Mouse (Mus musculus): Measurements from ENCODE around the gene Dgcr2.

The Dgcr2 gene

DNA sequence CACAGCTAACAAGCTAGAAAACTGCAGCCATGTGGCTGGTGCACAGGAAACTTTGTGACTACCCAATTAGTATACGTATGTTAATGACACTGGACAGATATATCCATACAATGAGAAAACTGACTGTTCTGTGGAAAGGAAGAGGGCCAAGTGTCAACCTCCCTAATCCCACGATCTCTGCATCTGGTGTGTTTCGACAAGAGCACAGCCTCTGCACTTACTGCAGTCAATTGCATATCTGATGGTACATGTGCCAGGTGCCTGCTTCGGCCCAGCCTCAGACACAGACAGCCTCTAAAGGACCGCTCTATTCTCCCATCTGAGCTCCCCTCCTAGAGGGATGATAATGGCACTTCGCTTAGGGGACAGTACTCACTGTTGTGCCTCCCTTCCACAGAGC, 49.9 kb downstream of the Dgcr2 start:
- no peak for DNase-seq (ENCODE audit: low read depth)

DNA sequence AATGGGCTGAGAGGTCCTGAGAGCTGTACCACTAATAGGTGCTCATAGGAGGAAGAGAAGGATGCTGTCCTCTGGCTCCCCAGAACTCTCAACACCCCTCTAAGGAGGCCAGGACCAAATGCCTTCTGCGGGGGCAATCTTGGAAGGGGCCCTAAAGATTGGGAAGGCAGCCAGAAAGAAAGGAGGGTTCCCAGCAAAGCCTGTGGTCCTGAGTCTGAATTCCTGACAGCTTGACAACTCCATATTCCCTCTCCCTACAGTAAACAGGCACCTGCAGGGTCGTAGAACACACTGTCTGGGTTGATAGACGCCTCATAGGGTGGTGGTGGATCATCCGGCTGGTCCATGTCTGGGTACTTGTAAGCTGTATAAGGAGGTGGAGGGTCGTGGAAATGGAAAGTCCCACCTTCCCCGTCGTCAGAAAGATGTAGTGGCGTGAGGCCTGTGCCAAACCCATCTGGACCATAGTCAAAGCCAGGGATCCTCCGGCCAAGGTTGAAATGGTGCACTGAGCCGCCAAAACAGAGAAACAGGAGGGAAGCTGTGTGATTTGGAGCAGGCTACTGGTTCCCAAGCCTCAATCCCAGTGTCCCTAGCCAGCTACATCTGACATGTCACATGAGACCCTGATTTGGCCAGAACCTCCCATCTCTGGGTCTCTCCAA, 54.5 kb downstream of the Dgcr2 start:
- DNase-seq (ENCODE audit: low read depth) = no peak

DNA sequence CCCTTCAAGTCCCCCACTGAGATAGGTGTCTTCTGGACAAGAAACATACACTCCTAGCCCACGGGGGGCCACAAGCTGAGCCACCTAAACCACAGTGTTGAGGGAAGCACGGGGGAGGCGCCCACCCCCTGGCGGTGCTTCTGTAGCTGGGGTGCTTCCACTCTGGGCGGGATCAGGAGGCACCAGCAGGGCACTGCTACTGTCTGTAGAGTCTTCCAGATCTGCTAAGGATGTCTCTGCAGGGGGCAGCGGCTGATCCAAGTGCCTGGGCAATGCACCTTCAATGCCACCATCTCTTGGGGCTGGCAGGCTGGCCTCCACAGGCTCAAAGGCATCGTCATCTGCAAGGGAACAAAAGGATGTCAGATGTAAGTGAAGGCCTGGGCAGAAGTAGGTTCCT, 55.9 kb downstream of the Dgcr2 start:
- DNase-seq (ENCODE audit: low read depth) = no peak

DNA sequence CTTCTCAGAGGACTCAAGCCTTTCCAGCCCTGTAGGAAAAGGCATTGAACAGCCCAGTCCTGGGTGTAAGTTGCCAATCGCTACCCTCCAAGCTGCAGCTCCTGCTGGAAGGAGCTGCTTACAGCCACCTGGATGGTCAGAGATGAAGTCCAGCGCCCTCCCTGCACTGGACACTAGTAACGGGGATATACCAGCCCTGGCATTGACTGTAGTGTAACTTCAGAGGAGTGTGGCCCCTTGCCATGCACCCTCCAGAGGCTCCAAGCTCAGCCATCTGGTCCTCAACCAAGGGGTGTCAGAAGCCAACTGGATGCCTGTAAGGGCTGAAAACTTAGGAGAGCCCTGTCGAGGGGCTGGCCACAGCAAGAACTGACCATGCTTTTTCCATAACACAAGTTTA, 58.4 kb downstream of the Dgcr2 start:
- DNase-seq (ENCODE audit: low read depth) = no peak

DNA sequence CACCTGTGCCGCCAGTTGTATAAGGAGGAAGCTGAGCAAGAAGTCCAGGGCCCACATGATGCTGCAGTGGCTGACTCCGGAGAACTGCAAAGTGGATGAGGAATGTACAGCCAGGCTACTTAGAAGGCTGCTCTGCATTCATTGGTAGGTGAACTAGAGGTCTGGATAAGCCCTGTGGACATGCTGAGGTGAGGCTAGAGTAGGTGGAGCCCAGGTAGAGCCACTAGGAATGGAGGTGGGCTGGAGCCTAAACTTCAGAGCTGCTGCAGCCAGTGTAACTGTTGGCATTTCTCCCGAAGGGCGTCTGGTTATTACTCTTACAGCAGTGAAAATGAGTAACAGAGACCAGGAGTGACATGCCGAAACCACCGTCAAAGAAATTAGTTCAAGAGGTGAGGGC, 60.3 kb downstream of the Dgcr2 start, which contains the start of gene Car15:
Car15 (minus strand) TSS at position 314 of the 400 bp plus-strand sequence.
- DNase-seq (ENCODE audit: low read depth) = no peak

DNA sequence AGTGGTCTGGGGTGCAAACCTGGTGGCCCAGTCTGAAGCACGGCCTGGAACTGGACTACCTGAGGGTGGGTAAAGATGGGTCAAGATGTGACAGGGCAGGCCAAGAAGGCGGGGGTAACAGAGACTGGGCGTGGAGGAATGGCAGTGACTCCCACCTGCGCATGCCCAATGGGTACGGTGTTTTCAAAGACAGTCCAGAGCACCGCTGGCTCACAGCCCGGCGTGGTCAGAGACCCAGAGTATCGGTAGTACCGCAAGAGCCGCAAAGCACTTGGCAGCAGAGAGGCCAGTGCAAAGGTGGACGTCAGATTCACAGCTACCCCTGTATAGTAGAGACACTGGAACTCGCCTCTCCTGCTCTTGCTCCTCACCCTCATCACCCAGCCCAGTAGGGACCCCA, 62.9 kb downstream of the Dgcr2 start:
- DNase-seq (ENCODE audit: low read depth) = no peak

DNA sequence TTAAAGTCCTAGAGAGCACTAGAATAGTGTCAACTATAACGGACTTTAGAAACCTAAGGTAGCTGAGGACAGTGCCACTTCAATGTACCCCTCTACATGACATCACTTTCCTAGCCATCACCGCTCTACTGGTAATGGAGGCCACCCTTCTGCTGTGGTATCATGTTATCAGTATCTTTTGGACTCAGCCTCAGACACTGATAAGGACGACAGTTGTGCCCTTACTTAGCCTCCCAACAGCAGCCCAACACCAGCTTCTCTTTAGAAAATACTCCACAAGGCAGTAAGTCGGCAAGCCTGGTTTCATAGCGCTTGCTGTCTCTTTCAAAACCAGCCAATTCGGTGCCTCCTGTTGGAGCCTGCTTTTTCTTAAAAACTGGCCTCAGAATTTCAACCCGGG, 63.8 kb downstream of the Dgcr2 start:
- no peak for DNase-seq (ENCODE audit: low read depth)

DNA sequence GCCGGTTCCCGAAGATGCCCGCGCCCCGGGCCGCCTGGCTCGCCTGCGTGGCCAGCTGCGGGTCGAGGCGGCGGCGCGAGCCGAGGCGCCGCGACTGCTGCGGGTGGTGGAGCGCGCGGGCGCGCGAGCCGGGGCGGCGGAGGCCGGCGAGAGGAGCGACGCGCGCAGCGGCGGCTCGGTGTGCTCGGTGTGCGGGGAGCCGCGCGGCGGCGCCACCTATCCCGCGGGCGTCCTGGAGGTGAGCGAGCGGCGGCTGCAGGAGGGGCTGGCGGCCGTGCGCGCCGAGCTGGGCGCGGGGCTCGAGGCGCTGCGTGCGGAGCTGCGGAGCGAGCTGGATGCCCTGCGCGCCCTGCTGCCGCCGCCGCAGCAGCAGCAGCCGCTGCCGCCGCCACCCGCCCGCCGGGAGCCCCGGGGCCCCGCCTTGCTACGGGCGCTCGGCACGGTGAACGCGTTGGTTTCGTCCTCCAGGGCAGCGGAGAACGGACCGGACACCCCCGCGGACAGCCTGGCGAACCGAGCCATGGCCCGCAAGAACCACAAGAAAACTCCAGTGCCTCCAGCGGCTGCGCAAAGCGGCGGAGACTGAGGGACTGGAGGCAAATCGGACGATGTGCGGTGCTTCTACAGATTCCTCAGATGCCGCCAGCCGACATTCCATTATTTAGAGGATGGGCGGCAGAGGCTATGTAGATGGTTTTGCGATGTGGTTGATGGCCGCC, 64.5 kb downstream of the Dgcr2 start:
- no peak for DNase-seq (ENCODE audit: low read depth)

DNA sequence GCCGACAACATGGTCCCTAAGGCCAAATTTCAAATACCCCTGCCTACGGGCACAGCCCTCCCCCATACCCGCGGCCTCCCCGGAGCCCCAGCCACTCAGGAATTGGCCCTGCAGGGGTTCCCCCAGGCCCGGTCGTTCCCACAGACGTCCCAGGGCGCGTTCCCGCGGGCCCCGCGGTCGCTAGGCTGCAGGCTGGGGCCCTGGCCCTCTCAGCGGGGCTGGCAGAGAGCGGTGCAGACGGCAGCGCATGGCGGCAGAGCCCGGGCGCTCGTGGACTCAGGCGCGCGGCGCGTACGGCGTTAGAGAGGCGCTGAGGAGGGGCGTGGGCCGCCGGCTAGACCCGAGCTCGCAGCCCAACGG, 65.1 kb downstream of the Dgcr2 start:
- no peak for DNase-seq (ENCODE audit: low read depth)

DNA sequence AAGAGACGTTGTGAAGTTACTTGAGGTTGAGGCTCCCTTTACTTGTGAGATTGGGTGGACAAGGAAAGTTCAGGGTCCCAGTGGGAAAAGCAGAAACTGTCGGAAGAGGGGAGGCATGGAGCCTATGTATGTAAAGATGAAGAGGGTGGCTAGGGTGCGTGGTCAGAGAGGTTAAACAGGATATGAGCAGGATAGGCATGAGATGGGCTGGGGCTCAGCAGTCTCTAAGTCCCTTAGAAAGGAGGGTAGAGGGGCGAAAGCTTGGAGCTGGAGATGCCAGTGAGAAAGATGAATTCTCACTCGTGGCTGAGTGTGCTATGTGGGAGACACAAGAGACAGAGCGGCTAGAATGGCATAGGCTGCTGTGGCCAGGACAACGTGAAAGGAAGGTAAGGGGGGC, 65.5 kb downstream of the Dgcr2 start, which contains the start of gene B830017H08Rik:
B830017H08Rik (plus strand) TSS at position 301 of the 400 bp plus-strand sequence.
- DNase-seq (ENCODE audit: low read depth) = no peak

DNA sequence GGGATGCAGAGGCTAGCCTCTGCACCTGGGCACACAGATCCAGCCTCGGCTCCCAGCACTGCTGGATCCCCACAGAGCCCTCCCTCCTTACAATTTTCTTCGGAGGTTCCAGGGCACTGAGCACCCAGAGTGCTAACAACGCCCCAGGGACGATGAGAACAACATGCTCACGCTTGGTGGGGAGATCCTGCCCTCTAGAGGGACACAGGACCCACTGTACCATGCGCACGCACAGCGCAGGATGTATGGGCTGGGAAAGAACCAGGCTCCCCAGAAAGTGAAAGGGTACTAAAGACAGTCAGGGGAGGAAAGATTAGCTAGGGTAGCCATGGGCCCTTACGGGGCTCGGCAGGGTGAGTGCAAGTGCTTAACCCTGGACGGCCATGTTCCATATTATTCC, 66.6 kb downstream of the Dgcr2 start:
- DNase-seq (ENCODE audit: low read depth) = no peak

DNA sequence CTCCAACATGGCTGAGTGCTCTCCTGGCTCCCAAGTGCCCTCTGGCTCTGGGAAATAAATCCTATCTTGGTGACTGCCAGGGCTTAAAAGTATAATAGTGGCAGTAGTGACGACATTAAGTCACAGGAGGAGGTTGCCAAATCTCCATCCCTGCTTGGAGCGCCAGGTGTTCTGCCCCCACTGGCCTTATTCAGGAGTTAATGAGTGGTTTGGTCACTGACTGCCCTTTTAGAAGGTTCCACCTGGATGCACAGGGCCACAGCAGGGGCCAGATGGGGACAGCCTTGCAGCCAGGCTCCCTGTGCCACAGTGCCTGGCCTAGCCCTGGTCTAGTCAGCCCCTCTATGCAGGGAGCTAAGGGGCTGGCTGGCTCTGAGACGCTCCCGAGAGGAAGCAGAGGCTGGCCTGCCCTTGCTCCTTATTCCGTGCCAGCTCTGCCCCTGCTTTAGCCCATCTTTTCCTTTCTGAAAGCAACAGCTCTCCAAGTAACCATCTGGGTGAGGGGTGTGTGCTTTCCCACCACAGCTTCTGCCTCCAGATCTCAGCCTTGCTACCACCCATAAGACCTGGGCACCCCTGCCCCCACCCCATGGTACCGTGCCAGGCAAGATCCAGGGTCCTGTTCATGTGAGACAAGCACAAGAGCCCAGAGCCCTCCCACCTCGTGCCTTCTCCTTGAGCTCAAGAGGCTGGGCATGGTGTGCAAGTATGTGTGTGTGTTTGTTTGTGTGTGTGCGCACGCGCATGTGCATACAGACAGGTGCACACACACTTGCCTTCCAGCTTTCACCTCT, 67.8 kb downstream of the Dgcr2 start:
- DNase-seq (ENCODE audit: low read depth) = no peak

DNA sequence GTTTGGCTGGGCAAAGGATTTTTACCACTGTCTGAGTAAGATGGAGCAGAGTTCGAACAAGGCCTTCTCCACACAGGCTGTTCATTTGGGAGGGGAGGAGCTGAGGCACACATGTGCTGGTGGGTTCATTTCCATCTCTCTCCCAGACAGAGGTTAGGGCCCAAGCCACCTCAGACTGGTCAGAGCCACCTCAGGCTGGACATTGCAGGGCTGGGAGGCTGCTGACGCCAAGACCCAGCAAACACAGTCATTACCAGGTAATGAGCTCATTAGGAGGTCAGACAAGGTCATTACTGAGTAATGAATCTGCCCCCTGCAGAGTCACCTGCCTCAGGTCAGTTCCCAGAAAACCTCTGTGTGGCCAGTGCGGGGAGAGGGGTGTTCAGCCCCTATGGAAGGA, 69.5 kb downstream of the Dgcr2 start:
- DNase-seq (ENCODE audit: low read depth) = no peak

DNA sequence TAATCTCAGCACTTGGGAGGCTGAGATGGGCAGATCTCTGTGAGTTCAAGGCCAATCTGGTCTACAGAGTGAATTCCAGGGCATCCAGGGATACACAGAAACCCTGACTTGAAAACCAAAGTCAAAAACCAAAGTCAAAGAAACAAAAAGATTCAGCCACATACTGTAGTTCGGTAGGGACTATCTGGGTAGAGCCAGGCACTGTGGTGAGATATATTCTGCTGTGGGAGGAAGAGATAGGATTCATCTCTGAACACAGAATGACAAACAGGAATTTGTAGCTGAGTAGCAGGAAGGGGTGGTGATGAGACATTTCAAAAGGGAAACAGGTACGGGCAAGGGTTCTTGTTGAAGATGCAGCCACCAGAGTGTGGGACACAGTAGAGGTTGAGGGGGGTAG, 70.1 kb downstream of the Dgcr2 start:
- no peak for DNase-seq (ENCODE audit: low read depth)

DNA sequence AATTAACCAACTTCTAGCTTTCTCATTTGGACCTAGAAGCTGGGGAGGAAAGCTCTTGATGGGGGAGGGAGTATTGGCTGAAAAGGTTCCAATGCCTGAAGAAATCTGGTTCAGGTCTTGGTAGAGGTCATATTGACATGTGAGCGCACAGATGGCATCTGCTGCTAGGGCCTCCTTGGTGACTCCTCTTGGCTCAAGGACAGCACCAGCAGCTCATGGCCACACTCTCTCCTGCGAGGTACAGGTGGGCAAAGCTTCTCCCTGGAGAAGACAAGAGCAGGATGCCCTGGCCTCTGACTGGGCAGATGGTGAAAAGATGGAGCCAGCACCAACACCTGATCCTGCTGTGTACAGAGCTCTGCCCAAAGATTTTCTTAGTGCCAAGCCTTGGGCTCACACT, 71.9 kb downstream of the Dgcr2 start:
- DNase-seq (ENCODE audit: low read depth) = no peak

DNA sequence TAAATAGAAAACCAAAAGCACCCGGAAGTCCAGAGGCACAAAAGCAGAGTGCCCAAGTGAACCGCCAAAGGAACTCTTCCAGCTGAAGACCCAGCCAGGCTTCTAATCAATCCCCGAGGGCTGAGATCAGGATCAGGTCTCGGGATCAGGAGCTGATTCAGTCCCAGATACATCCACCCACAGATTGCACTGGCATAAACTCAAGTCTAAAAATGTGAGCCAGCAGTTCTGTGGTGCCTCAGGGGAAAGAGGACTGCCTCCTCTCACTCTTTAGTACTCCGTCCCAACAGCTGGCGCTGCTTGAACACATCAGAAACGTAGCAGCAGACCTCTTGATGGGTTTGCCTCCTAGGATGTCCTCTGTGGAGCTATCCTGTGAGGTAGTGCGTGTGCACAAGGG, 81.8 kb downstream of the Dgcr2 start:
- no peak for DNase-seq (ENCODE audit: low read depth)

DNA sequence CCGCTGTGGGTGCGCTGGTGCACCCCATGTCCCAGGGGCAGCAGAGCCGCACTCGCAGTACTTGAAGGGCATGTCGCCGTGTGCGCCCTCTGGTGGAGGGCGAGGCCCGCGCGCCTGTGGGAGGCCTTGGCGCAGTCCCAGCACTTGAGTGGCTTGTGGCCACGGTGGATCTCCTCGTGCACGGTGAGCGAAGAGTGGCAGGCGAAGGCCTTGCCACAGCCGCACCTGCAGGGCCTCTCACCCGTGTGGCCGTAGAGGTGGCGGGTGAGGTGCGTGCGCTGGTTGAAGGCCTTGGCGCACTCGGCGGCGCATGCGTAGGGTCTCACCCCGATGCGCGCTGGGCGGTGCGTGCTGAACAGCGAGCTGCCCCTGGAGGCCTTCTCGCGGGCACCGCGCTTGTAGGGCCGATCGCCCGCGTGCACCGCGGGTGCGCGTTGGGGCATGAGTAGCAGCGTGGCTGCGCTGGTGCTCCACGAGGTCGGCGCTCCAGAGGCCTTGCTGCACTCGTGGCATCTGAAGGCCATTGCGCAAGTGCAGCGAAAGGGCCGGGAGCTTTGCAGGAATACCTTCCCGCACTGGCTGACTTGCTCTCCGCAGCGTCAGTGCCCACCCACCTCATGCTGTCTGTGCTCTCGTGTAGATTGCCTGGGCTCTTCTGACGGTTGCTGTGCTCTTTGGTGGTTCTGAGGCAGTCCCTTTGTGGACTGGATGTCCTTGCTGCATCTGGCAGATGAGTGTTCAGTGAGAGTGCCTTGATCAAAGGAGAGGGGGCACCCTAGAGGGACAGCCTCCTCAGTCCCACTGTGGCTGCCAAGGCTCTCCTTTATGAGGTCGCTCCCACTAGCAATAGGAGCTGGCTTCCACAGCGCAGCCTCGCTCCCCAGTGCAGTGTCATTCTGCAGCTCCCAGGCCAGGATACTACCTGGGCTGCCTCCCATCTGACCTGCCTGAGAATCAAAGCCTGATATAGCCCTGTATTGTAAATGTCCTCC, 82.7 kb downstream of the Dgcr2 start:
- DNase-seq (ENCODE audit: low read depth) = peak; percentile 73

DNA sequence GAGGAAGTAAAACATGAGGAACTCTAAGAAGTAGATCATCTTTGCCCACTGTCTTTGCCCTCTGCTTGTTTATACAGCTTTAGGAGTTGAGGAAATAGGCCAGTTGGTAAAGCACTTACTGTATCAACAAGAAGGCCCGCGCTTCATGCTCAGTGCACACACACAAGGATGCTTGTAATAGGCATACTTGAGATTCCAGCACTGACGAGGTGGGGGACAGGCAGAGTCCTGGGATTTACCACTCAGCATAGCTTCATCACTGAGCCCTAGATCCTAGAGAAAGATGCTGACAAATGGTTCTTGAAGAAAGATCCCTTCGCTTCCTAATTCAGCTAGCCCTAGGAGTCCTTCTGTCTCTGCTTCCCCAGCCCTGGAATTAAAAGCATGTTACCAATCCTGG, 85.2 kb downstream of the Dgcr2 start:
- DNase-seq (ENCODE audit: low read depth) = no peak

DNA sequence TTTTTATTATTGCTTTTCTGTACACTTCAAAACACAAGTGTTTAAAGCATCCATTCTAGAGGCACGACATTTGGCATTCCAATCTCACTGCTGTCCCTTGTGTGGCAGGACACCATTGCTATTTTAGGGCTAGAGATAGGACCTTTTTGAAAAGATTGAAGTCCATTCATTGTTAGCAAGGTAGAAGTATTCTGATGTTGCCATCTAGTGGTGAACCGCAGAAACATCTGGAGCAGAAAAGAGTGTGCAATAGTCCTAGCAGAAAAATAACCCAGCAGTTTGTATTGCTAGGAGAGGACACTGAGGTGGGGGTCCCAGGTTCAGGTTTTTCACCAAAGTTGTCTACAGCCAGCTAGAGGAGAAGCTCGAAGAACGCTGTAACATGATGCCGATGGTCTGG, 86.2 kb downstream of the Dgcr2 start:
- no peak for DNase-seq (ENCODE audit: low read depth)

DNA sequence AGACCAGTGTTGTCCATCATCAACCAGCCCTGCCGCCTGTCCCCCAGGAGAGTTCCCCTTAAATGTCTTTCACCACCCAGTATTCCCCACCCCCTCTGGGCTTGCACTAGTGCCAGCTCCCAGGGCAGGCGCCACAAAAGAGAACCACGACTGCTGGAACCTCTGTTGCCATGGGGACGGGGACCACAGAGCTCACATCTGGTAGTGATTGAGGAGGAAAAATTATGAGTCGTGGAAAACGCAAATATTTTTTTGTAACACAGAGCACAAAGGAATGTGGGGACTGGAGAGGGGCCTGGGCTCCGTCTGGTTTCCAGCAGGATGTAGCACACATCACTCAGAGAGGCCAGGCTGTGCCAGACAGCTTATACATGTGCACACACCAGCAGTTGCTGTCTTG, 88.7 kb downstream of the Dgcr2 start:
- no peak for DNase-seq (ENCODE audit: low read depth)

DNA sequence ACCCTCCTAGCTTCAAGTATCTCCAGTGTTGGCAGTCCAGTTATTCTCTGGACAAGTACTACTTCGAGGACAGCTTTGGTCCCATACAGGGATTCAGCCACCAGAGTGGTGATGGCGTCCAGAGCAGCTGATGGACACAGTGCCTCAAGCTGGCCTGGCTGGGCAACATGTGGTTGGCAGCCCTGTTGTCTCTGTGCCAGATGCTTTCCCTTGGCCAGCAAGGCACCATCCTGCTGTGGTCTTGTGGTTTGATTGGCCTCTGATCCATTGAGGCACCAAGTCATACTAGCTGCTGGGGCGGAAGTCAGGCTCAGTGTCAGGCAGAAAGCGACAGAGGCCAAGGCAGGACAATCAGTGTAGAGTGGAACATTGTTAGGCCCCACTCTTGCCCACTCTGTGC, 89.2 kb downstream of the Dgcr2 start:
- DNase-seq (ENCODE audit: low read depth) = no peak

All from c-Kit-positive CD71-negative TER-119-negative erythroid progenitor cells, embryonic 14.5 days (primary cell).